Comparison of ENCODE assay signal across 8 mouse cellular contexts in genomic region chr1:40680067-40680867, GRCm38 (mm10). TPM values are rescaled to one million over a fixed set of nuclear protein-coding genes. Genes with fewer than 3 reads are reported as not detected.
DNase-seq lines count a peak whose midpoint lies in the region; ATAC-seq and TF ChIP-seq lines count a peak whose summit lies in the region.

Gene Slc9a2 (plus strand): TSS chr1:40680574.

- DNase-seq in liver, adult 2 months (ENCODE audit: extremely low read depth, low read depth, low spot score), result peak; percentile 23
- DNase-seq in liver, result no peak
- DNase-seq in gastrocnemius, adult 18-20 months (ENCODE audit: low spot score), result peak; percentile 27
- peak; percentile 34 for DNase-seq in kidney, adult 9 months
- DNase-seq in urinary bladder, postnatal 4 days (ENCODE audit: low spot score in 2 of 2), result no peak

- H3K27me3 ChIP-seq in liver, adult 2 months (ENCODE audit: control insufficient read depth, insufficient read depth, low read length), result peaks cover 17% of the 10 kb centered on the region

- TF ChIP-seq CTCF in liver, adult 2 months (IDR thresholded peaks at IDR 0.05; ENCODE audit: low read depth, low read length), result no peak
- no peak for TF ChIP-seq CTCF in cortical plate, adult 2 months (IDR thresholded peaks at IDR 0.05; ENCODE audit: extremely low read depth, insufficient read depth, low read length)

- H3K4me3 ChIP-seq in liver, adult 2 months (ENCODE audit: insufficient read depth, low read depth, low read length), result peak within 1 kb of the TSS; percentile 39; the same call in 1 of the 2 replicates
- H3K4me3 ChIP-seq in cortical plate, adult 2 months (ENCODE audit: insufficient read depth, low read length), result peak within 1 kb of the TSS; percentile 56

- no peaks in the 10 kb centered on the region; the same call in 1 of the 2 replicates for H3K4me1 ChIP-seq in liver, adult 2 months (ENCODE audit: control insufficient read depth, insufficient read depth, low read length)
- no peaks in the 10 kb centered on the region; the same call in 1 of the 2 replicates for H3K4me1 ChIP-seq in cortical plate, adult 2 months (ENCODE audit: control insufficient read depth, insufficient read depth, low read length)

- WGBS in liver, adult 2 months, result 2% methylated on average over 25 of the region's 25 CpGs

- H3K27ac ChIP-seq in liver, adult 2 months (replicated peaks; ENCODE audit: insufficient read depth, low read depth, low read length), result no peak within 1 kb of the TSS
- H3K27ac ChIP-seq in cortical plate, adult 2 months (ENCODE audit: insufficient read depth, low read length), result peak within 1 kb of the TSS; percentile 69; the same call in 1 of the 2 replicates

- H3K79me2 ChIP-seq in liver, adult 2 months (ENCODE audit: control insufficient read depth, insufficient read depth, low read length), result no peaks in the 10 kb centered on the region

- TF ChIP-seq POLR2A in liver, adult 2 months (IDR thresholded peaks at IDR 0.05; ENCODE audit: extremely low read depth, insufficient read depth, low read length), result no peak
- TF ChIP-seq POLR2A in cortical plate, adult 2 months (IDR thresholded peaks at IDR 0.05; ENCODE audit: extremely low read depth, insufficient read depth, low read length), result no peak

- ATAC-seq in megakaryocyte-erythroid progenitor cell, adult 5-6 weeks (replicated peaks; ENCODE audit: low FRiP score, low TSS enrichment, poor library complexity, severe bottlenecking), result peak; percentile 47
- no peak for ATAC-seq in megakaryocyte progenitor cell, adult 5-6 weeks (replicated peaks; ENCODE audit: poor library complexity)

- 0 out of 2 replicates have a peak within 1 kb of the TSS, but pooled peaks have one; percentile 11 for H3K9ac ChIP-seq in liver, adult 2 months (ENCODE audit: low read depth, low read length)

- H3K36me3 ChIP-seq in liver, adult 2 months (ENCODE audit: control insufficient read depth, insufficient read depth, low read length), result no peaks in the 10 kb centered on the region

RNA-seq across cellular contexts. Expression of gene Slc9a2, which starts in this region (rescaled TPM):
- 0.18 TPM in 1 of 2 replicates, not detected in the other for total RNA-seq in liver, adult 2 months (2014; rRNA removed)
- polyA plus RNA-seq in liver, adult 2 months (2012; rRNA removed), result 0.01 and 0.10 TPM in 2 replicates
- 2.9 and 4.4 TPM in 2 replicates for polyA plus RNA-seq in cortical plate, adult 2 months (2012; rRNA removed)
- 10 to 100 TPM; 17.9 to 25.5 TPM for total RNA-seq in gastrocnemius, adult 18-20 months (2021)
- total RNA-seq in megakaryocyte-erythroid progenitor cell, adult 5-6 weeks (2014; fragmentation: Nextera tagmentation), result not detected in 2 replicates
- 0.47 and 0.57 TPM in 2 replicates for total RNA-seq in megakaryocyte-erythroid progenitor cell, adult 5-6 weeks (2017)
- total RNA-seq in megakaryocyte progenitor cell, adult 5-6 weeks (2015), result not detected in 2 replicates
- total RNA-seq in megakaryocyte progenitor cell, adult 5-6 weeks (2017), result 0.04 and 0.10 TPM in 2 replicates

Comparison
In these comparisons a context has a peak if more than half of its experiments do, and no peak if none do; other contexts are left out.
1. RNA of gene Slc9a2 (total RNA-seq): 17.9 to 25.5 TPM in gastrocnemius, adult 18-20 months; 0.47 to 0.57 TPM in megakaryocyte-erythroid progenitor cell, adult 5-6 weeks, 0.18 TPM in liver, adult 2 months and 0.04 to 0.10 TPM in megakaryocyte progenitor cell, adult 5-6 weeks; every median in the first group is over 10 times any median in the second.
2. Peak in DNase-seq, H3K4me3 ChIP-seq and H3K9ac ChIP-seq in liver, adult 2 months; RNA of the gene not detected or under 1 TPM.
3. Peak in ATAC-seq in megakaryocyte-erythroid progenitor cell, adult 5-6 weeks; RNA of the gene not detected or under 1 TPM.
4. DNase-seq: peak in gastrocnemius, adult 18-20 months (single experiment) and kidney, adult 9 months (single experiment); none in liver (single experiment) and urinary bladder, postnatal 4 days (0 of 2).